Comparison of ENCODE assay signal across 16 mouse cellular contexts in the genomic region with DNA sequence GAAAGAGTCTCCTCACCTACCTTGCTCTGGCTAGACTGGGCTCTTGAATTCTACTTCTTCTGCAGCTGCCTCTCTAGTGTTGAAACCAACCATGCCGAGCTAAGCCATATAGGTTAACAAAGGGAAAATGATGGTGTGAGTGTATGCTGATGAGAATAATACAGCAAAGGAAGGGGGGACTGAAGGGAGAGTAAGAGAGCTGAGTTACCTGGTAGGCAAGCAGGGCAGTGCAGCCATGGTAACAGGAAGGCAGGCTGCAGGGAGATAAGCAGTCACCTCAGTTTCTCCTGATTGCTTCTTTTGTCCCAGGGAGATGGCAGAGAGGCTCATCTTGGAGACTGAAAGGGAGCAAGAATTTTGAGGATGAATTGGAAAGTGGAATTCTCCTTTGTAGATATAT.
"Had no signal": no experiment of that assay in that cellular context is flagged by ENCODE, and none has a peak within 500 bp of the region (broad histone marks: within the 10 kb centered on the region; RNA-seq: fewer than 3 reads in every experiment).

No protein-coding gene starts in this region.

- H3K27ac ChIP-seq: kidney, postnatal 0 days; limb, embryonic 10.5 days; limb, embryonic 13.5 days; liver, embryonic 12.5 days; liver, embryonic 15.5 days; lung, embryonic 15.5 days; midbrain, embryonic 12.5 days had no signal

- H3K4me3 ChIP-seq: limb, embryonic 10.5 days; limb, embryonic 13.5 days; liver, embryonic 12.5 days; liver, embryonic 15.5 days; lung, embryonic 15.5 days; megakaryocyte, embryonic 14.5 days; midbrain, embryonic 12.5 days had no signal

- H3K9ac ChIP-seq: limb, embryonic 13.5 days; liver, embryonic 12.5 days; liver, embryonic 15.5 days; lung, embryonic 15.5 days; midbrain, embryonic 12.5 days had no signal

- H3K9me3 ChIP-seq: liver, embryonic 12.5 days; liver, embryonic 15.5 days; lung, embryonic 15.5 days had no signal

- H3K27me3 ChIP-seq: limb, embryonic 13.5 days; liver, embryonic 12.5 days; liver, embryonic 15.5 days; lung, embryonic 15.5 days; megakaryocyte, embryonic 14.5 days; midbrain, embryonic 12.5 days had no signal

- H3K4me1 ChIP-seq: limb, embryonic 13.5 days; lung, embryonic 15.5 days; midbrain, embryonic 12.5 days had no signal

- H3K36me3 ChIP-seq: liver, embryonic 12.5 days; lung, embryonic 15.5 days; midbrain, embryonic 12.5 days had no signal

- ATAC-seq: intestine, postnatal 0 days; liver, embryonic 12.5 days had no signal

- DNase-seq: kidney, adult 2 months; kidney, postnatal 25 days; liver; lung, adult 18-20 months; lung, postnatal 10 days; lung, postnatal 36 days; thymus, postnatal 36 days had no signal

- H3K4me2 ChIP-seq: limb, embryonic 13.5 days; liver, embryonic 12.5 days; liver, embryonic 15.5 days; lung, embryonic 15.5 days; midbrain, embryonic 12.5 days had no signal
